Mouse (Mus musculus) left cerebral cortex, postnatal 25 days (tissue): ENCODE data around the gene Gtsf1l. TPM values are rescaled to one million over a fixed set of nuclear protein-coding genes. Genes with fewer than 3 reads are reported as not detected.

Experiments used
- DNase-seq, 2 experiments: peaks; one replicate each; pipeline ENCODE4 v3.0.0; 2022; ENCODE audit warnings: low spot score in 2 of 2, mixed read lengths in 1 of 2
- intact Hi-C: fragments of 180-260 bp; cut with DNase I; formaldehyde crosslinking; loops from one replicate; pipeline ENCODE4 v1.15.1; 2025
- total RNA-seq, 2 experiments: library from RNA; stranded (reverse); gene quantifications; 2 replicates each; pipeline ENCODE4 v1.2.3; 2021

Gtsf1l gene
- not detected for total RNA-seq

GRCm38 (mm10) chr2:163087728-163088127 lies at the start of gene Gtsf1l:
TSS of gene Gtsf1l (minus strand) at chr2:163087855.
- DNase-seq: no peak
- intact Hi-C loops: no loop called here

GRCm38 (mm10) chr2:163136996-163137395 lies 49.3 kb upstream of the Gtsf1l start:
- intact Hi-C loops: no loop called here
- peak in 1 of 2 experiments; percentile 46 for DNase-seq

DNA sequence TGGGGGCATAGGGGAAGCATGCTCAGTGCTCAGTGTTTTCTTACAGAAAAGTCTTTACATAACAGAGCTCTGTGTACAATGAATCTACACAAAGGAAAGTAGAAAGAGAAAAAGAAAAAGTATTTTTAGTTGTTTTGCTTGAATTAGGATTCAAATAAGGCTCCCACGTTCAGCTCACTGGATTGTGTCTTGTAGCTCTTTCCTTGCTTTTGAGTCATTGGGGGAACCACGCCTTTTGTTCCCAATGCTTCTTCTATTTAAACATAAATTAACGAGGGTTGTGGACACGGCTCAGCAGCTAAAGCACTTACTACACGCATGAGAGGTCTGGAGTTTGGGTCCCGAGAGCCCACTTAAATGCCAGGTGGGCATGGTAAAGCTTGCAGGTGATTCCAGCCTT lies 48.3 kb upstream of the Gtsf1l start:
- DNase-seq: peak in 1 of 2 experiments; percentile 54
- intact Hi-C loops: no loop called here

DNA sequence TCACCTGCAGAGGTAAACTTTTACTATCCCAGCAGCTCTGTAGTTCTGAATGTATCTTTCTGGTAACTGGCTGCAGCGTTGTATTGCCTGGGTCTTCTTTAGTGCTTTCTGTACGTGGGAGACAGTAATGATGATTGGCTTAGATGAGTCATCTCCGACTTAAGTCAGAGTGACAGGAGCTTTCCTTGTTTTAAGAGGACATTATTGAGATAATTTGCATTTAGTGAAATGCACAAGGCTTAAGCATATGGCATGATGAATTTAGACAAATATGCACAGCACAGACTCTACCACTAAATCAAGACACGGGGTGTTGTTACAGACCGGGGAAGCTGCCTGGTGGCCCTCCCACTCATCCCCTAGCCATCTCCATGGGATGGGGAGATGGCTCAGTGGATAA lies 44.7 kb upstream of the Gtsf1l start:
- intact Hi-C loops: no loop called here
- DNase-seq: peak in 1 of 2 experiments; percentile 67

DNA sequence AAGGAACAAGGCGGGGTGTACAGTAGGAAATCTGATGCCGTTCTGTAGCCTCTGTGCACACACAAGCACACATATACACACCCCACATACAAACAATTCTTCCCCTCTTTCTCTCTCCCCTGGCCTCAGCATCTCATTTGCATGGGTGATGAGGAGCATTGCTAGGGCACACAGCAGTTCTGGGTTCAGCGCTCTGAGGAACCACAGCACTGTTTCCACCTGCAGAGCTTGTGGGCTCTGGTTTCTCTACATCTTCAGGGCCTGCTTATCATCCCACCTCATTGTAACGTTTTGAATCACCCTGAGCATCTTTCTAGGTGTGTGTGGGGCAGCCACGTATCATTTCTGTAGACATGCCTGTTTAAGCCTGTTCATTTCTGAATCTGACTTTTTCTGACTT lies 43.2 kb upstream of the Gtsf1l start:
- intact Hi-C loops: no loop called here
- DNase-seq: no peak

DNA sequence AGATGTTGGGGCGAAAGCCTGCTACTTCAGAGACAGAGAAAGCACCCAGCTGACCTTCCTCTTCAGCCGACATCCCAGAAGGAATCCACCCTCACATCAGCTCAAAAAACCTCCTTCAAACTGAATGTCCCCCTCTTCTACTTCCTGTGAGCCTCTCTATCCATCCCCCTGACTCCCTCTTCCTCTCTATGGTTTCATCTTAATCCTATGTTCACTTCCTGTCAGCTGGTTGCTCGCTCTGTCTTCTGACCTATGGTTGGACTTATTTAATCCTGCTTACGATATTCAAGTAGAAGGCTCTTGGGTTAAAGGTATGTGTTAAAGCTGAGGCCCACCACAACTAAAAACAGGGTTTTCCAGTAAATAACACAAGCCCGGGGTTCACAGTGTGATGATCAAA lies 35.8 kb upstream of the Gtsf1l start:
- intact Hi-C loops: no loop called here
- DNase-seq: no peak

GRCm38 (mm10) chr2:163122319-163122718 lies 34.7 kb upstream of the Gtsf1l start:
- DNase-seq: peak in 1 of 2 experiments; percentile 23
- intact Hi-C loops: no loop called here

DNA sequence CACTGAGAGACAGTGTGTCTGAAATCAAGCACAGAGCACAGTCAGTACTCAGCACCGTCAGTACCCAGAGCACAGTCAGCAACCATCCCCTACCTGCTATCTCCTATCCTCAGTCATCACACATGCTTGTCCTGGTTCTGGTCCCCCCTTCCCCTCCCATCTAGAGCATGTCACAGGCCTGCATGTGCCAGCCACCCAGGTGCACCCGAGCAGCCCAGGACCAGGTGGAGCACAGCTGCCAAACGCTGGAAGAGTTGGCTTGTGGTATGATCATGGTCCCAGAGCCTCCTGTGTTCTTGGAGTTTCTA lies 33.7 kb upstream of the Gtsf1l start:
- intact Hi-C loops: no loop called here
- no peak for DNase-seq

DNA sequence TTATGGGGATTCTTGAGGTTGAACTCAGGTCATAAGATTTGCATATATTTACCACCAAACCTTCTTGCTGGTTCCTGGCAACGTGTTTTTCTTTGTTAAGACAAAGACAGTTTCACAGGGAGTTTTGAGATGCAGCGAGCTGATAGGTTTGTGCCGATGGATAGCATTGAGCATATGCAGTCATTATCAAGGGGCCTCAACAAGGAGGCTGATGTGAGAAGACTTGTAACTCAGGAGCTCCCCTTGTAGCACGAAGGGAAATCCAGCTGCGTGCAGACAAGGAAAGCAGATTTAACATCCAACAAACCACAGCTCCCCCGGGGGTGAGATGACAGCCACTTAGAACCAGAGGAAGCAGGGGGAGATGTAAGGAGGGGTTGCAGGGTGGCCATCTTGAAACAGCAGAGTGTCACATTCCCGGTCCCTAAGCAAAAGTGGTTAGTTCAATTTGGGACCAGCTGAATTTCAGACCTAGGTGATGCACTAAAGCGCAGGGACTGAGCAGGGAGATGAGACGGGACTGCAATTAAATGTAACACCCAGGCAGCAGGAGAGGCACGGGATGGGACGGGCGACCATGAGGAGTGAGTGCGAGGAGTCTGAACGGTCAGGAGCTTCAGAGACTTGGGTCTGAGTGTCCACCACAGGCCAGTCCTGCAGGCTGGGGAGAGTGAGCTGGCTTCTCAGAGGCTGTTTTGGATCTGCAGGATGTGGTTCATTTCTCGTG lies 33.1 kb upstream of the Gtsf1l start:
- DNase-seq: no peak
- intact Hi-C loops: no loop called here

DNA sequence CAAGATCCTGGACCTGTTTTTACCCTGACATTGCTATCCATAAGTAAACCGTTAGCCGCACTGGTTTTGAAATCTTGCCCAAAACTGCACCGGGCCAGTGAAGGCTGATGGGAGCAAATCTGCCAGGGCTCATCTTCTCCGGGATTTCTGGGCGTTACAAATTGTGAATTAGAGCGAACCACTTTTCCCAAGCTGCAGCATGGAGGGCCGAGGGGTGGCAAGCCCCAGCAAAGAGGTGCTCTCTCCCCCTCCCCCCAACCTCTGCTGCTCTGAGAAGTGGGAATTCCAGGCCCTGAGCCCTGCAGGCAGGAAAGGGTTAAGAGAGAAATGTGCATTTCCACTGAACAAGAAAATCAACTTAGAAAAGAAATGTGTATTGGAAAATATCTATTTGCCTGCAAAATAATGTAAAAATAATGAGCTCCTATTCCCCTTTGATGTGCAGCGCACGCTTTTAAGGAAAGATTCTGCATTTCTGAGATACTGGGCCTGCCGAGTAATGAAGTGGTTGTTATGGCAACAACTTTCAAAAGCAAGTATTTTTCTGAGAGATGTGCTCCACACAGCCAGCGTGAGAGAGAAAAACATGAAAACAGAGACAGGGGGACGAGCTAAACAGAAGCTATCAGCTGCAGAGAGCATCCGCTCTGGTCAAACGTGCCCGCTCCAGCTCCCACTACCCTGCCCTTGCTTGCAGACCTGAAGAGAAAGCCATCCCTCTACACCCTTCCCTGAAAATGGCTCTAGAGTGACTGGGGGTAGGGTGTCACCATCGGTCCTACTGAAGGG lies 24.0 kb upstream of the Gtsf1l start:
- peak; percentile 31 to 52 for DNase-seq

GRCm38 (mm10) chr2:163110706-163111105 lies 23.1 kb upstream of the Gtsf1l start:
- intact Hi-C loops: no loop called here
- DNase-seq: no peak

More for the DNA sequence above, 24.0 kb upstream of the Gtsf1l start:
- intact Hi-C loops: no loop called here

- no peak for DNase-seq
- intact Hi-C loops: no loop called here
These were observed 20.7 kb upstream of the Gtsf1l start for GRCm38 (mm10) chr2:163108385-163108784.

DNA sequence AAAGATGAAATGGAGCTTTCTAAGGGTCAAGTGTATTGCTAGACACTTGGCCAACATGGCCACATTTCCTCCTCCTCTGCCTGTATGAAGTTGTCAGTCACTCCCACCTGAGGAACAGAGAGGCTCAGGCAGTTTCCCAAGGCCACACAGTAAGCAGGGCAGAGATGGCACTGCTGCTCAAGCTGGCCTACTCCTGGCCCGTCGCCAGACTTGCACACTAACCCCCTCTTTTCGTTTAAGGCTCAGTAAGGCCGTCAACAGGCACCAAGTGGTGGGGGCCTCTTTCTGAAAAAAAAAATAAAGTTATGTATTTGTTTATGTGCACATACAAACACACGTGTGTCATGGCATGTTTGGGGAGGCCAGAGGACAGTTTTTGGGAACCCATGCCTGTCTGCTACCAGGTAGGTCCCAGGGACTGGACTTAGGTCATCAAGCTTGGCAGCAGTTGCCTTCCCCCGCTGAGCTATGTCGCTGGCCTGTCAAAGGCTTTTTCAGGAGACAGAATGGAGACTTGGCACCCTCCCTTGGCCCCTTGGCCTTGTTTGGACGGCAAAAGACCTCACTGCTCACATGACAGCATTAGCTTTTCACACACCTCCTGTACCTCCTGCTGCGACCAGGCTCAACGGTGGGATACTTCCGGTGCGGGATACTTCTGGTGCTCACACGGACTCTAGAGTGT lies 16.6 kb upstream of the Gtsf1l start:
- intact Hi-C loops: loop anchor here (5.0 kb wide), 2 partner anchors 98 to 298 kb away; partner anchors contain the start of gene Tox2
- DNase-seq: no peak

DNA sequence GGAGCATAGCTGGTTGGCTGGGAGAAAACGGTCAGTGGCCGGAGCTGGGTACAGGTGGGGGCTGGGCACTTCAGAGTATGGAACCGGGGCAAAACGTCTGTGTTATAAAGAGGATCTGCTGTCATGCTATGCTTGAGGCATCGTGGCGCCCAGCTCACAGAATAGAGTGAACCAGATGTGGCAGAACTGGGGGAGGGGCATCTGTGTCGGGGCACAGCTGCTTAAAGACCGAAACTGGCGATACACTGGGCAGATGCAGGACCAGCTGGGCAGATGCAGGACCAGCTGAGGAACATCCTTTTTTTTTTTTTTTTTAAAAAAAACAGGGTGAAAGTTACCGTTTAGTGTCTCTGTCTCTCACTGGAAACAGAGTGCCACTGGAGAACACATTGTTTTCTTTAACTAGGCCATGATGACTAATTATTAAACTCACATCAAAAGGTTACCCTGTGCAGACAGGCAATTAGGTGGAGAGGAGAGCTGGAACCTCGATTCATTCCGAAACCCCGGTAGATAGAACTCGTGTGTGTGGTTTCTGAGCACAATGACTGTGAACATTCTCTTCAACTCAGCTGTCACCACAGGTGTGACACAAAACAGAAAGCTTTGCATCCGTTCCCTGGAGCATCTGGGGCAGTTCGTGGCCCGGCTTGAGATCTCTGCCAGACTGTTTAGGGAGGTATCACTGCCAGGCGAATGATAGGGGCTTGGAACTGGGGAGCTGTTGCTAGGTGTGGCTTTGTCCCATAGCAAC lies 15.4 kb upstream of the Gtsf1l start:
- DNase-seq: no peak
- intact Hi-C loops: loop anchor here (5.0 kb wide), 2 partner anchors 99 to 299 kb away; partner anchors contain the start of gene Tox2

- no peak for DNase-seq
- intact Hi-C loops: loop anchor here (5.0 kb wide), 2 partner anchors 100 to 300 kb away; partner anchors contain the start of gene Tox2
These were observed 14.6 kb upstream of the Gtsf1l start for GRCm38 (mm10) chr2:163102216-163102615.

DNA sequence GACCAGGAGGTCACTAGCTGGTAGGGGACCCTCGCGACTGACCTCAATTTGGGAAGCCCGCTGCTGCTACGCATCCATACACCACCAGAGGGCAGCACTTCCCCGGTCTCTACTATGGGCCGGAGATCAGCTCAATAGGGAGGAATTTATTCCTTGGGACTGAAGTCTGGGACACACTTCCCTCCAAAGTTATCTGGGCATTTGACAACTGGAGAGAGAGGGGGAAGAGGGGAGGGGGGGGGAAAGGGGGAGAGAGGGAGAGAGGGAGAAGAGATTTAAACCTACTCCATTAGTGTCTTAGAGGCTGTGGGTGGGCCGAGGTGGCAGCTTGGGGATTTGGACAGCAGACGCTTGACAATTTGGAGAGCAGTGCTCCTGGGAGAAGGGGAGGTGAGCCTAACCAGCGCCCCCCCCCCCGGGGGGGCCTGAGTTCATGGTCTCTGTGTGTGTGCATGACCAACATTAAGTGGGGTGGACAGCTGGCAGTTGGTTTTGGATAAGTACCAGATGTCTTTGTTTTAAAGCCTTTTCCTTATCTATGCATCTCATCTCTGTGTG lies 14.1 kb upstream of the Gtsf1l start:
- intact Hi-C loops: loop anchor here (1.0 to 5.0 kb wide), 3 partner anchors 101 to 301 kb away; partner anchors contain the start of gene Tox2
- DNase-seq: peak; percentile 37 to 58

DNA sequence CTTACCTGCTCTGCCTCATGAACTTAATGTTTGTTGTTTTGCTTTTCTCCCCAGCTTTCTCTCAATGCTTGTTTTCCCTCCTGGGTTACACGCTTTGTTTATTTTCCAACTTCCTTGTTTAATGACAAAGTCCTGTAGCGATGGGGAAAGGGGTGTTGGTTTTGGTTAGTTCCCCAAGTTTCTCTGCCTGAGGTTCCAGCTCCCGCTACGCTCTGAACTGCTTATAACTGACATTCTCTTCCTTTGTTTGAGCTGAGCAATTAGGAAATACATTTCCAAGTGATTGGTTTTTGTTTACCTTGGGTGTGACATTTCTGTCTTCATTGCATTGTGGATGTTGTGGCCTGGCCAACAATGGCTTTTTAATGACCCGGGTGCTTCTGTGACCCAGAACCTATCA lies 12.9 kb upstream of the Gtsf1l start:
- no peak for DNase-seq
- intact Hi-C loops: loop anchor here (5.0 kb wide), 2 partner anchors 102 to 302 kb away; partner anchors contain the start of gene Tox2

DNA sequence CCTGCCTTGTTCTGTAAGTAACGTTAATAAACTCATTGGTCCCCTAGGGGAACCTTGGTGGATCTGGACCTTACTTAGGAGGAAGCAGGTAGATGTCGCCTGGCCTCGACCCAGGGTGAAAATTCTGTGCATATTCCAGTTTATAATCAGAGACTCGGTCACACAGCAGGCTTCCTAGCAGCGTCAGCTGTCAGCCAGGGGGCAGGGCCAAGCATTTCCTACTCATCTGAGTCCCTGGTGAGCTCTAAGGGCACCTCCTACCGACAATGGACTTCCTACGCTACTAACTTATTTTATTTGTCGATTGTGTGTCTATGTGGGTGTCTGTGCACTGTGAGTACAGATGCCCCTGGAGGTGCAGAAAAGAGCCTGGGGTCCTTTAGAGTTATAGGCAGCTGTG lies 12.3 kb upstream of the Gtsf1l start:
- intact Hi-C loops: loop anchor here (5.0 kb wide), 2 partner anchors 102 to 302 kb away; partner anchors contain the start of gene Tox2
- no peak for DNase-seq

DNA sequence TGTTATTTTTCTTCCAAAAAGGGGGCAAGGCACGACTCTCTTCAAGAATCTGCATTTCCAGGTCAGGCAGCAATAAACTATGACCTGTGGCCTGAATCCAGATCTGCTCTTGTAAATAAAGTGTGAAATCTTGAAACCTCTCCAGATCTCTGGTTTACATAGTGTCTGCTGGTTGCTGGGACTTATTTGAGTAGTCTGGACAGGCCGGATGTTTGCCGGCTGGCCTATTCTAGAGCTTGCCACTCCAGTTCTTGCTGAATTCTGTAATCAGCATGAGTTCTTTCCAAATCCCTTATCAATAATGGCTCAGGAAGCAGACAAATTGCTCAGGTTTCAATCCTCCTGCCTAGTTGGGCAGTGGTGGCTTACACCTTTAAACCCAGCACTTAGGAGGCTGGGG lies 8.1 kb upstream of the Gtsf1l start:
- intact Hi-C loops: no loop called here

More for the DNA sequence above, 8.1 kb upstream of the Gtsf1l start:
- no peak for DNase-seq
